Mouse (Mus musculus) adrenal gland, adult 18-20 months (tissue): Measurements from ENCODE around the gene Gp1ba. TPM values are rescaled to one million over a fixed set of nuclear protein-coding genes. Genes with fewer than 3 reads are reported as not detected.

Experiments used
- DNase-seq, 2 experiments: peaks; one replicate each; pipeline ENCODE4 v3.0.0; 2021 to 2022; ENCODE audit warnings: low spot score in 2 of 2
- total RNA-seq, 2 experiments: library from RNA; stranded (reverse); gene quantifications; 1 replicate in 1 of 2; 2 replicates in 1 of 2; pipeline ENCODE4 v1.2.3; 2021

The Gp1ba gene
- total RNA-seq, 2 experiments from 2014 or later, result 0.22 TPM; not detected in 1

GRCm38 (mm10) chr11:70669582-70670345 is 30.8 kb downstream of the Gp1ba start:
- DNase-seq, result peak; percentile 72 to 76

- peak in 1 of 2 experiments; percentile 59 for DNase-seq
These were observed 31.6 kb downstream of the Gp1ba start for GRCm38 (mm10) chr11:70670483-70670882.

GRCm38 (mm10) chr11:70671333-70672047 is 32.6 kb downstream of the Gp1ba start:
- no peak for DNase-seq

- DNase-seq, result no peak
These were observed 35.1 kb downstream of the Gp1ba start for GRCm38 (mm10) chr11:70674014-70674413.

GRCm38 (mm10) chr11:70674501-70674900 is 35.6 kb downstream of the Gp1ba start:
- DNase-seq, result no peak

- no peak for DNase-seq
These were observed 39.2 kb downstream of the Gp1ba start for GRCm38 (mm10) chr11:70678092-70678491.

- DNase-seq, result no peak
These were observed 39.7 kb downstream of the Gp1ba start for GRCm38 (mm10) chr11:70678576-70678975.

GRCm38 (mm10) chr11:70679361-70679760 is 40.4 kb downstream of the Gp1ba start:
- no peak for DNase-seq

GRCm38 (mm10) chr11:70679894-70680293 is 41.0 kb downstream of the Gp1ba start:
- no peak for DNase-seq

- no peak for DNase-seq
These were observed 42.2 kb downstream of the Gp1ba start for GRCm38 (mm10) chr11:70681170-70681569.

GRCm38 (mm10) chr11:70681897-70682581 is 43.1 kb downstream of the Gp1ba start:
- DNase-seq, result no peak

- DNase-seq, result no peak
These were observed 44.7 kb downstream of the Gp1ba start for GRCm38 (mm10) chr11:70683640-70684039.

GRCm38 (mm10) chr11:70686901-70687566 is 48.1 kb downstream of the Gp1ba start:
- peak in 1 of 2 experiments; percentile 30 for DNase-seq

GRCm38 (mm10) chr11:70687601-70688199 is 48.8 kb downstream of the Gp1ba start, which contains the start of gene Camta2:
Gene Camta2, minus strand, starts transcription at chr11:70688105.
- peak; percentile 85 to 92 for DNase-seq

- DNase-seq, result no peak
These were observed 49.5 kb downstream of the Gp1ba start for GRCm38 (mm10) chr11:70688372-70688771.

- DNase-seq, result no peak
These were observed 50.7 kb downstream of the Gp1ba start for GRCm38 (mm10) chr11:70689578-70689977.
